Mouse (Mus musculus) cerebellum, adult 2 months (tissue): ENCODE results near the gene Tmem150c.

Experiments
- CTCF ChIP-seq: fragments of 200-500 bp; IDR thresholded peaks from 2 replicates; pipeline ENCODE4 v1.5.1; 2011; ENCODE audit warnings: low read depth, mild to moderate bottlenecking, control low read depth, low read length, moderate library complexity, borderline replicate concordance; ENCODE audit not compliant: insufficient read depth
- POLR2A ChIP-seq: fragments of 200-500 bp; IDR thresholded peaks from 2 replicates; pipeline ENCODE4 v1.6.1; 2011; ENCODE audit warnings: low read length, control low read depth, borderline replicate concordance; ENCODE audit not compliant: insufficient read depth

- TF ChIP-seq POLR2A (no peak), CTCF (no peak)
Measured at GRCm38 (mm10) chr5:100162857-100163256, 3.2 kb upstream of the Tmem150c start.
